Mouse (Mus musculus): ENCODE data around the gene Arhgef17.

DNA sequence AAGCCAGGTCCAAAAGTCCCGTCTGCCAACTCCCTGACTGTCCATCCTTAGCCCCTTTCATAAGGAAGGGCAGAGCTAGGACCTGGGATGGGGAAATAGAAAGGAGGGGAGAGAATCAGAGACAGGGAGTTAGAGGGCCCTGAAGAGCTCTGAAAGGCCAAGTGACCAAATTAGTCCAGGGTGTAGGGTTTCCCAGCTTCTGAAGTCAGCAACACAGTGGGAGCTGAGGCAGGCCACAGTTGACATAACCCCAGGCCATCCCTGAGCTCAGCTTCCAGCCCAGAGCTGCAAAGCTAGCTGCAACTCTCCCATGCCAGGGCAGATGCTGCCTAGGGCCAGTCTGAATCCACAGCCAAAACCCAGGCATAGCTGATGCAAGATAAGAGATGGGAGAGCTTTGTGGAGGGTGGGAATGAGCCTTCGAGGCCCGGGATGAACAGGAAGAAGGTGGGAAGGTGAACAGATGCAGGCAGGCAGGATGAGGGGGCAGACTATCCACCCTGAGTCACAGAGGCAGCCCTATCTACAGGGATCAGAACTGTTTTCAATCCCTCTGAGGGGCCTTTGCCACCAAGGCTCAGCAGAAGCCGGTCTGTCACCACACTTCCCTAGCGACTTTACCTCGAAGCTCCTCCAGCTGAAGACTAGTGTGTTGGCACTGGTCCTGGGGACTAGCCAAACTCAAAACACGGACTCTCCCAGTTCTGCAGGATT lies 4.5 kb downstream of the Arhgef17 start:
- TF ChIP-seq POLR2A (IDR thresholded peaks at IDR 0.05; ENCODE audit: control insufficient read depth, extremely low read depth, insufficient read depth, low read length, poor library complexity) (no peak), CTCF (IDR thresholded peaks at IDR 0.05; ENCODE audit: borderline replicate concordance, control insufficient read depth, extremely low read depth, insufficient read depth, low read length, poor library complexity) (no peak)
